Mouse (Mus musculus): Measurements from ENCODE around the gene Krtap19-4.

- TF ChIP-seq POLR2AphosphoS5 (IDR thresholded peaks at IDR 0.05; ENCODE audit: insufficient replicate concordance, low read depth, low read length): no peak
- no peak for TF ChIP-seq GATA1 (IDR thresholded peaks at IDR 0.05; ENCODE audit: borderline replicate concordance, low read length)
- TF ChIP-seq CTCF (IDR thresholded peaks at IDR 0.05; ENCODE audit: low read depth, low read length): no peak
- no peak for TF ChIP-seq TAL1 (conservative IDR thresholded peaks at IDR 0.05; ENCODE audit: low read depth, low read length)
- TF ChIP-seq GATA2 (IDR thresholded peaks at IDR 0.05; ENCODE audit: borderline replicate concordance, low read depth, low read length): no peak
Observed at GRCm38 (mm10) chr16:88848558-88848957, 36.3 kb downstream of the Krtap19-4 start.
